Mouse (Mus musculus) C2C12 (cell line): Measurements from ENCODE around the gene Trim25.

ENCODE experiments used
- CEBPB ChIP-seq: IDR thresholded peaks from one replicate; pipeline ENCODE4 v1.6.1; 2011; ENCODE audit warnings: low read depth, mild to moderate bottlenecking, control low read depth, moderate library complexity
- CTCF ChIP-seq: IDR thresholded peaks from one replicate; pipeline ENCODE4 v1.5.1; 2011; ENCODE audit not compliant: control insufficient read depth, insufficient read depth, insufficient read length
- FOSL1 ChIP-seq: IDR thresholded peaks from one replicate; pipeline ENCODE4 v1.8.0; 2011; ENCODE audit warnings: mild to moderate bottlenecking, low read length; ENCODE audit not compliant: poor library complexity, insufficient read depth, severe bottlenecking
- MAX ChIP-seq: IDR thresholded peaks from one replicate; pipeline ENCODE4 v1.6.1; 2011; ENCODE audit warnings: mild to moderate bottlenecking, control low read depth
- MYOD1 ChIP-seq: IDR thresholded peaks from one replicate; pipeline ENCODE4 v1.6.1; 2011; ENCODE audit warnings: low read depth; ENCODE audit not compliant: control insufficient read depth, insufficient read length
- MYOG ChIP-seq: IDR thresholded peaks from one replicate; pipeline ENCODE4 v1.6.1; 2011; ENCODE audit not compliant: control insufficient read depth, insufficient read length; ENCODE audit errors: extremely low read depth
- USF1 ChIP-seq: IDR thresholded peaks from one replicate; pipeline ENCODE4 v1.6.1; 2011; ENCODE audit warnings: low read depth, mild to moderate bottlenecking, control low read depth, moderate library complexity

DNA sequence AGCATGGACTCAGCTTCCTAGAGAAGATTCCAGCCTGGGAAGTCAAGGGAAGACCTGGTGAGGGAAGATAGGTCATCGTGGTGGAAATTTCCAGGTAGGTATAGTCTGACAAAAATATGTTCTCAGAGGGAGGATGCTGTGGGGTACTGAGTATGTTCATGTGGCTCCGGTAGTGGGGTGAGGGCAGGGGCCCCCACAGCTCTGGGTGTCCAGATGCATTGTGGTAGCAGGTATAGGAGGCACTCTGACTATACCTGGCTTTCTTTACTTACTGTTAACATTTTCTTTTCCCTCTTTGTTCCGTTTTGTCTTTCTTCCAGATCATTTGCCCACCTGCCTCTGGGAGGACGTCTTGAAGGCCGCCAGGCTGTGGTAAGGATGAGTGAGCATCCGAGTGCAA is 67.0 kb downstream of the Trim25 start:
- no peak for TF ChIP-seq USF1
- no peak for TF ChIP-seq CTCF
- TF ChIP-seq MAX, result no peak
- TF ChIP-seq FOSL1, result no peak
- TF ChIP-seq CEBPB, result no peak
- no peak for TF ChIP-seq MYOG
- no peak for TF ChIP-seq MYOD1
